Mouse (Mus musculus): ENCODE results near the gene AI597479.

DNA sequence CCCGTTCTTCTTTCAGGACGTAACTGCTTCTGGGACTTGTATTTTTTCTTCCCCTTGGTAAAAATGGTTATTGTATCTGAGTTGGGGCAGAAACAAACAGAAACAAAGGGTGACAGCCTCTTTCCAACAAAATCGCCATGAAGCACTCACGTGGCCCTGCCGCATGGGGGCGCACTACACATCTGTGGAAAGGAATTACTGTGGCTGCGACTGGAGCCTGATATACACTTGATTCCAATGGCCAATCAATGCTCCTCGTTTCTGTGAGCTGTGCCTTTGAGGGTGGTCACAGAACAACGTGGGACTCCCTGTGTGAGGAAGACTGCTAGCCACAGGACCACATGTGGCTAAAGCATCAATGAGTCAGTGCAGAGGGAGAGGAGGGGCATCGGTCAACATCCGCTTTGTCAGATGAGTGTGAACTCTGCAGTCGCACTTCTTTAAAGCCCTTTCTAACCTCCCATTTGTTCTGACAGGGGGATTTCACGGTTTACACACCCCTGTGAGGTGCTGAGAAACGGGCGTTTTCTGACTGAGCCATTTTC, 39.8 kb downstream of the AI597479 start:
- TF ChIP-seq CTCF (IDR thresholded peaks at IDR 0.05; ENCODE audit: borderline replicate concordance, control insufficient read depth, extremely low read depth, insufficient read depth, low read length, poor library complexity), result no peak
- no peak for TF ChIP-seq POLR2A (IDR thresholded peaks at IDR 0.05; ENCODE audit: control insufficient read depth, extremely low read depth, insufficient read depth, low read length, poor library complexity)

All from thymus, adult 2 months (tissue).